Mouse (Mus musculus): ENCODE measurements around the gene Tsr1.

Tsr1 gene

DNA sequence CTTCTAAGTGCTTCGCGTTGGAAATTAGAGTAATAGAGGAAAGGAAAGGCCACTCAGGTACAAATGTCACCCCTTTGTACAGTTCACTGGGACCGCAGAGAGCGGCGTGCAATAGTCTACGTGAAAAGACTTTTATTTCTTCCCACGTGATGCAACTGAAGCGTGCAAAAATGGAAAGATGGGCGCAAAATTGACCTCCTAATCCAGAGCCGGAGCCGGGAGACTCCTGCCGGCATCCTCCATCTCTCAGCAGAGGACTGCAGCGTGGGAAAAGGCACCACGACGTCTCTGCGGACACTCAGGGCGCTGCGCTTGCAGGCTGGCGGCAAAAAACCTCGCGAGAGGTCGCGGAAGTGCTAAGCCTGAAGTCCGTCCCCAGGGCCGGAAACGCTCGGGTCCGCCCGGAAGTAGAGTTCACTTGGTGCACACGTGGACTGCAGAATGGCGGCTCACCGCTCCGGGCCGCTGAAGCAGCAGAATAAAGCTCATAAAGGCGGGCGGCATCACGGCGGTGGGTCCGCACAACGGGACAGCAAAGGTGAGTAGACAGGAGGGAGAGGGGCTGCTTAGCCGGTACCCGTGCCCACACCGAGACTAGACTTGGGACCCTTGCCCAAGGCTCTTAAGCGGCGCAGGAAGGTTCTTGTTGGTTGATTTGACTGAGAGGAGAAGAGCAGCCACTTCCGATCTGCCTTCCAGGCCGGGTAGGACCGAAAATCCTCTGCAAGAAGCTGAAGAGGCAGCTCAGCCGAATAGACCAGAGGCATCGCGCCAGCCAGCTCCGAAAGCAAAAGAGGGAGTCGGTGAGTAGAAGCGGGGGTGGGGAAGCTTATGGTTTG is at the start of gene Tsr1:
Gene Tsr1, plus strand, starts transcription at position 394 of the 839 bp plus-strand sequence.
- peak; percentile 95 for DNase-seq

DNA sequence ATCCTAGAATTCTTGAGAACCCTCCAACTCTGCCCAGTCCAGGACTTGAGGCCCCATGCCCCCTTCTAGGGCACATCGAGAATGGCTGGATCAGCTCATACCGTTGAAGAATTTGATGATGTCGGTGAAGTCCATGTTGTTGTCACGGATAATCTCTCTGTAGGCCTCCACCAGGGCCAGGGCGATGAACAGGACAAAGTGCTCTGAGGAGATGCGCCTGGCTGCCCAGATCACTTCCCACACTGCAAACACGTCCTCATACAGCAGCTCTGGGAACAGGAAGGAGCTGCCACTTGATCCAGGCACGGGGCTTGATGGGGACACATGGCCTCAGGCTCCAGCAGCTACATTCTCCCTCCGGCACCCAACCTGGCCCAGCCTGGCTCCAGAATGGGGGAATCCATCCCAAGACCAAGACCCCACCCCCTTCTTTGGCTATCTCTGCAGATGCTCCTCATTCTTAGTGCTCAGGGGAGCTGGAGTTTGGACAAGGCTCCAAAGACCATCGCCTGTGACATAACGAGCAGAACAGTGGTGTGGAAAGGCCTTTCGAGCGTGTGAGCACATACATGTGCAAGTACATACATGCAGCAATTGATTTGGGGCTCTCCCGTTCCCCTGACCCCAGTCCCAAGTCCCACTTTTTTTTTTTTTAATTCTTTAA is 46.7 kb upstream of the Tsr1 start:
- DNase-seq, result no peak

- no peak for DNase-seq
Measured at GRCm38 (mm10) chr11:74857756-74858155, 40.1 kb upstream of the Tsr1 start.

- no peak for DNase-seq
Measured at GRCm38 (mm10) chr11:74862129-74862528, 35.7 kb upstream of the Tsr1 start.

- DNase-seq, result peak; percentile 60
Measured at GRCm38 (mm10) chr11:74863471-74863870, 34.4 kb upstream of the Tsr1 start.

DNA sequence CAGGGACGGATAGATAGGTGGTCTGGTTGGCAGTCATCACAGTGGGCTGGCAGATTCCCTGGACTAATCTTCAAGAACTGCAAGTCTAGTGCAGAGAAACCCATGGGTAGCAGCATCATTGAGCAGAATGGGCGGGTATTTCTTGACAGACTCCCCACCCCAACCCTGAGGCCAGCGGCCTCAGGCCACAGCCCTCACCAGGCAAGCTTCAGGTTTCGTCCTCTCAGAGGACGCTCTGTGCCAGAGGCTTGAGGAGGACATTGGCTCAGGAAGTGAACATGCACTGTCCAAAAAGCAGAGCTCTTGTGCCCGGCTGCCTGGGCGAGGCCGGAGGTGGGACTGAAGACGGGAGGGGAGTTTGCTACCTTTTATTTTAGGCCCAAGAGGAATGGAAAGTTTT is 33.5 kb upstream of the Tsr1 start:
- DNase-seq, result no peak

- DNase-seq, result no peak
Measured at GRCm38 (mm10) chr11:74865252-74865651, 32.6 kb upstream of the Tsr1 start.

DNA sequence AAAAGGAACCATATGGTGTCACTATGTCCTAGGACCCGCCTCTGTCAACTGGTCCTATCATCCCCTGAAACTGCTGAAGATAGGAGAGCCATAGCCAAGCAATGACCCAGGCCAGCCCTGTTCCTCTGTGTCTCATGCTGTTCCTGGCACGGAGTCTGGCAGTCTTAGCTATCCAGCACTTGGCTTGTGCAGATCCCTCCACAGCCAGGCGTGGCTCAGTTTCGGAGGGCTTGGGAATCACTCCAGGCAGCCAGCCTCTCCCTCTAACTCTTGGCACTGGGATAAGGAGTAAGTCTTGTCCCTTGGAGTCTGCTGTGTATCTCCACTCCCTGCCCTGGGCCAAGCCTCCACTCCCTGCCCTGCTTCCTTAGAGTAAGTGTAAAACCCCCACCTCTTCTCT is 31.2 kb upstream of the Tsr1 start:
- DNase-seq, result peak; percentile 81

- peak; percentile 61 for DNase-seq
Measured at GRCm38 (mm10) chr11:74867181-74867580, 30.7 kb upstream of the Tsr1 start.

DNA sequence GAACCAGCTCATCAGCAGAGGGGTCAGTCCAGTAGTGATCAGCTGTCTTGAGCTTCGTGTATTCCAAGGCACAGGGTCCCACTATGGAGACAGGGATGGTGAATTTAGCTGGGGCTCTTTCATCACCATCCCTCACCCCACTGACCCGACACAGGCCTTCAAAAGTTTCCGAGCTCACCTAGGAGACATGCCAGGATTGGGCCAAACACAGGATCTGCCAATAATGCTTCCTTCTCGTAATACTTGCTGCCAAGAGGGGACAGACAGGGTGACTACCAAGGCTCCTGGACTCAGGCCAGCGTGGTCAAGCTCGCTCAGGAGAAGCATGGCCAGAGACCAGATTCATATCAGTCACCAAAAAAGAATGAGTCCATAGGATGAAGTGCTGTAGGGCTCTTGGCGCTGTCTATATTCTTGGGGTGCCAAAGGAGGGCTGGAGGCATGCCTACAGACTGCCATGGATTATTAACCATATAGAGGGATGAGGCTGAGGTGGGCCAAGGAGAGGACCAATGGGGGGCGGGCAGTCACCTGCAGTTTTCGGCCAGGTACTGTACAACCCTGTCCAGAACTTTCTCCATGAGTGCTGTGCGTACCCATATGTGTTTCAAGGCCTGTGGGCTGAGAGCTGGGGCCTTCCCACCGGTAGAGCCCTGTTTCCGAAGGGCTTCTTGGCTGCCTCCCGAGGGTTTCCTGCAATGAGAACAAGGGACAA is 29.7 kb upstream of the Tsr1 start:
- DNase-seq, result no peak

- no peak for DNase-seq
Measured at GRCm38 (mm10) chr11:74869603-74870002, 28.3 kb upstream of the Tsr1 start.

GRCm38 (mm10) chr11:74870544-74870943 is 27.3 kb upstream of the Tsr1 start:
- DNase-seq, result peak; percentile 74

DNA sequence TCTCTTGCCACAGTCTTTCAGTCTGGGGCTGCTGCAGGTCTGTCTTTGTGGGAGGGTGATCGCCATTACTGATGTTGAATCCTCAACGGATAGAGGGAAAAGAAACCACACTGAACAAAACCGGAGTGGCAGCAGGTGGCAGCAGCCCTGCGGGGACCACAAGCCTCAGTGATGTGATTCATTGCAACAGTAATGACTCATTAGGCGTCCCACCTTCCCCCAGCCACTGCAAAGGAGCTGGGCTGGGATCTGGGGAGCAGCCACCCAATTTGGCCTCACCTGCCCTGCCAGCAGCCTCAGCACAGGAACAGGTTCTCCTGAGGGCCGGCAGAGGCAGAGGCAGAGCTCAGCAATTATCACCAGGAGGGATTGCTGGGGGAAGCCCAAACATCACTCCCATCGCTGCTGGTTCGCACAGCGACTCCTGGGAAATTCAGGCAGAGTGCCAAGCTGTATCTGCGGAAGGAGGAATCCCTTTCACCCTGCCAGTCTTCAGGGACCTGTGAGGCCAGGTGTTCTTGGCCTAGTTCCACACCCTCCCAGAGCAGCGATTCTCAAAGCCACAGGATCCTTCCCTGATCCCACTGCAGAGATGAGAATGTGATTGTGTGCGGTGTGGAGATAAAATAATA is 26.8 kb upstream of the Tsr1 start:
- peak; percentile 41 for DNase-seq

DNA sequence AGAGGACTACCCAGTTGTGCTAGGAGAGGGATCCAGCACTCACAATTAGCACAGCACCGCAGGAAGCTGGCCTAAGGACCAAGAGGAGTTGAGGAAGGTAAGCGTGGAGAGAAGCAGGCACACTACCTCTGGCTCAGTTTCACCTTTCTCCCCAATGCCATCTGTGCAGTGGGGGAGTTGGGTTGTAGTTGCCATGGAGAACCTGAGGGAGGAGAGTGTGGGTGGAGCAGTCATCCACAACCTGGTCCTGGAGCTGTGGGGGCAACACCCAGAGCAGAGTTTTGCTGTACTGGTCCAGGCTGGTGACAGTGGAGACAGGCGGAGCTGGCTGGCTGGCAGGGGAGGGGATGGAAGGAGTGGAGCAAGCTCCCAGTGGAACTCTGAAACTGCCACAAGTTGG is 23.2 kb upstream of the Tsr1 start:
- no peak for DNase-seq

DNA sequence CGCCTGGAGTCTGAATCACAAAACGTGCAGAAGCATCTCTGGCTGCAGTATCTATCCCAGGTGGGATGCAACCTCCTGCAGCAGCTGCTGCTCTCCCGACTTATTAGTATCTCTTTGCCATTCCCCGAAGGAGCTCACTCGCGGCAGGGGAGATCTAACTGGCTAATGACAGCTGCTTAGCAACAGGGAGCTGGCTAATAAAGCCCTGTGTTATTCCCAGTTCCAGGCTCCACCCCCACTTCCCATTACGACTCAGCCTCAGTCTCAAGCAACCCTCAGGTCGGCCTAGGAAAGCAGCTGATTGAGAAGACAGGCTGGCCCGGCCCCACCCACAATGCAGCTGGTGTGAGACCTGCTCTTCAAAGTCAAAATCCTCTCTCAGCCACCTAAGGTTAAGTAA is 21.1 kb upstream of the Tsr1 start:
- DNase-seq, result peak; percentile 78

GRCm38 (mm10) chr11:74880999-74881398 is 16.9 kb upstream of the Tsr1 start:
- no peak for DNase-seq

GRCm38 (mm10) chr11:74881979-74882378 is 15.9 kb upstream of the Tsr1 start:
- peak; percentile 13 for DNase-seq

GRCm38 (mm10) chr11:74883098-74883497 is 14.8 kb upstream of the Tsr1 start:
- DNase-seq, result no peak

DNA sequence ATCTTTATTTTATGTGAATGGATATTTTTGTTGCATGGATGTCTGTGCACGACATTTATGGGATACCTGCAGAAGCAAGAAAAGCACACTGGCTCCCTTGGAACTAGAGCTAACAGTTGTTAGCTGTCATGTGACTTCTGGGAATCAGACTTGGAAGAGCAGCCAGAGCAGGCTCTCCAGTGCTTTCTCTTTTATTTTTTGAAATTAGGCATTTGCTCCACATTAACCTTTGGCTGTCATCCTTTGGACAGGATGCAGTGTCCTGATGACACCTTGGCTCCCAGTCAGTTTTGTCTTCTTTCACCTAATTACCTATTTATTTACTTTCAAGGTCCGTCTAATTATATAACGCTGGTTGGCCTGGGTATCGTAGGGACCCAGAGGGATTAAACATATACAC is 3.3 kb upstream of the Tsr1 start:
- DNase-seq, result peak; percentile 9

- peak; percentile 69 for DNase-seq
Measured at GRCm38 (mm10) chr11:74895980-74896900, 1.6 kb upstream of the Tsr1 start.

- DNase-seq, result peak; percentile 56
Measured at GRCm38 (mm10) chr11:74896901-74897677, 782 bp upstream of the Tsr1 start, which contains the start of gene Sgsm2. Sgsm2 (minus strand) TSS chr11:74897060.
